Mouse (Mus musculus): ENCODE data around the gene Padi6. TPM values are rescaled to one million over a fixed set of nuclear protein-coding genes. Genes with fewer than 3 reads are reported as not detected.
A peak's percentile ranks its signal among the peaks of the same experiment; 100 is the strongest.

The Padi6 gene
- polyA plus RNA-seq, 1 experiment from 2014 or later, result not detected

DNA sequence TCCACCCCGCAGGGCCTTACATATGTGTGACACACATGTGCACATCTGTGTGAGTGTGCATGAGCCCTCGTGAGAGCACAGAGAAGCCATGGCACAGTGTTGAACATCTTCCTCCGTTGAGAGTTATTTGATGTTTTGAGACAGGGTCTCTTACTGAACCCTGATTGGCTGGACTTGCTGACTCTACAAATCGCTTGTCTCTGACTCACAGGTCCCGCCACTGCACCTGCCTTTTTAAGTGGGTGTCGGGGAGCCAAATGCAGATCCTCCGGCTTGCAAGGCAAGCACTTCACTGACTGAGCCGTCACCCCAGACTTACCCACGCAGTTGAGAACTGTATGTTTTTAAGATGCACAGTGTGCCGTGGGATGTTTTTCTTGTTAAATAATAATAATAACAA is 33.4 kb upstream of the Padi6 start:
- Histone ChIP-seq H3K9ac (no peak overlapping the region), H3K36me3 (no peaks in the 10 kb centered on the region), H3K27me3 (replicated peaks) (peaks cover 4% of the 10 kb centered on the region; the same call in 1 of the 2 replicates), H3K4me2 (no peak overlapping the region), H3K4me1 (peaks cover 5% of the 10 kb centered on the region; the same call in 1 of the 2 replicates), H3K9me3 (replicated peaks) (no peaks in the 10 kb centered on the region), H3K4me3 (no peak overlapping the region), H3K27ac (no peak overlapping the region)
- WGBS (ENCODE audit: insufficient replicate concordance), result 73% methylated on average over 10 of the region's 10 CpGs
- no peak for ATAC-seq

DNA sequence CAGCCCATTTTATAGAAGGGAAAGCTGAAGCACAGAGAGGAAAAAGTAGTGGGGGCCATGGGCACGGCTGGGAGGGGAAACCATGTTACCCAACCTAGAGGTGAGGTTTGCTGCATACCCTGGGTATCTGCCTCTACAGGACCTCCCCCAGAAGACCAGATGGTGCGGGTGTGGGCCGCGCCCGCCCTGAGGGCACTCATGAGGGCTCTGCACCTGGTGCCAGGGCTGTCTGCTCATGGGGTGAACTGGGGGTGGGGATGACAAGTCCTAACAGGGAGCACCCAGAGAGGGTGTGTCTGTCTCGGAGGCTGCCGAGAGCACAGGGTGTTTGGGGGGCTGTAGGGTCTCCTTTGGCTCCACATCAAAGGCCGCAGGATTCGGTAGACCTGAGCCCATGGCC is 32.5 kb upstream of the Padi6 start:
- peaks cover 4% of the 10 kb centered on the region; the same call in 1 of the 2 replicates for H3K27me3 ChIP-seq (replicated peaks)
- no peaks in the 10 kb centered on the region for H3K9me3 ChIP-seq (replicated peaks)
- H3K4me1 ChIP-seq, result peaks cover 14% of the 10 kb centered on the region
- no peak overlapping the region for H3K4me2 ChIP-seq
- H3K9ac ChIP-seq, result no peak overlapping the region
- WGBS (ENCODE audit: insufficient replicate concordance), result 78% methylated on average over 9 of the region's 9 CpGs
- no peak overlapping the region for H3K27ac ChIP-seq
- no peak overlapping the region for H3K4me3 ChIP-seq
- no peak for ATAC-seq
- H3K36me3 ChIP-seq, result no peaks in the 10 kb centered on the region

DNA sequence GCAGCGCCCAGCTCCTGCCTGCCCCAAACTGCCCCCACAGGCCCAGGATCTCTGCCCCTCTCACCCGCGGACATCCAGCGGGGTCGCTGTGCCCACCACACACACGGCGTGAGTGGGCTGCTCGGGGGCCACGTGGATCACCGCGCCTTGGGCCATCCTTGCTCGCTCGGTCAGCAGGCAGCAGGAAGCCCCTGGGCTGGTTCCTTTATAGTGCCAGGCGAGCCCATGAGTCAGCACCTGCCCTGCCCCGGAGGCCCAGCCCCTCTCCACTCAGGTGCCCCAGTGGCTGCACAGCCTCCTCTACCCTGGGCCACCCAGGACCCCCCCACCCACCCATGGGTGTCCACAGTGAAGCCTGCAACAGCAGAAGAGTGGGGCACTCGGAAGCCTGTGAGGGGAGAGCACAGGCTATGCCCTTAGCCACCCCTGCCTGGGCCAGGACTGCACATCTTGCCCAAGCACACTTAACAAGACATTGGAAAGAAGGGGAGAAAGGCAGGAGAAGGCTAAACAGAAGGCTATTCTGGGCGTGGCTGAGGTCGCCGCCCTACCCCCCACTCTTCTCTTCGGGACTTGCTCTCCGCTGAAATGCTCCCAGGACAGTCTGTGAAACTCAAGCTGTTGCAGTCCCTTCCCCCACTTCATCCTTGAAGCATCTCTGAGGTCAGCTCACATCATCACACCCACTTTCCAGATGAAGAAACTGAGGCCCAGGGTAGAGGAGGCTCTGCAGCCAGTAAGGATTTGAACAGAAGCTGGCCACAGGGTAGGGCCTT is 31.8 kb upstream of the Padi6 start, which contains the start of gene Padi4:
Gene Padi4 (minus strand): TSS at position 212 of the 776 bp plus-strand sequence.
- peaks cover 4% of the 10 kb centered on the region; the same call in 1 of the 2 replicates for H3K27me3 ChIP-seq (replicated peaks)
- H3K9ac ChIP-seq, result no peak within 1 kb of the TSS
- no peaks in the 10 kb centered on the region for H3K9me3 ChIP-seq (replicated peaks)
- WGBS (ENCODE audit: insufficient replicate concordance), result 70% methylated on average over 21 of the region's 21 CpGs
- no peak within 1 kb of the TSS for H3K4me3 ChIP-seq
- ATAC-seq, result no peak
- no peaks in the 10 kb centered on the region for H3K36me3 ChIP-seq
- no peak within 1 kb of the TSS for H3K4me2 ChIP-seq
- H3K27ac ChIP-seq, result no peak within 1 kb of the TSS
- peaks cover 18% of the 10 kb centered on the region for H3K4me1 ChIP-seq

DNA sequence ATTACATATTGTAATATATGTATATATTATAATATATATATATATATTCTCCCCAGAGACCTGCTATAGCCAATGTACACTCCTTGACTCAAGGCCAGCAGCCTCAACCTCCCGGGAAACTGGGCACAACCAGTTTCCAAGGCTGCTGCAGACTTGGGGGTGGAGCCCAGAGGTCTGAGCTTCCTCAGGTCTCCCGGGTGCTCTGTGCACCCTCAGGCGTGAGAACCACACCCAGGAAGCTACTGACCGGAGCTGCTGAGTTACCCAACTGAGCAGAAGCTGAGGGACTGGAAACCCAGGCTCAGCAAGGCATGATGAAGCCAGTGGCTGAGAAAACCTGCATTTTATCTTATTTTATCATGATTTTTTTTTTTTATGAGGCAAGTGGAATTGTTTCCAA is 28.6 kb upstream of the Padi6 start:
- ATAC-seq, result no peak
- no peak overlapping the region for H3K9ac ChIP-seq
- no peak overlapping the region for H3K4me3 ChIP-seq
- H3K36me3 ChIP-seq, result no peaks in the 10 kb centered on the region
- peaks cover 21% of the 10 kb centered on the region for H3K4me1 ChIP-seq
- peaks cover 16% of the 10 kb centered on the region for H3K27me3 ChIP-seq (replicated peaks)
- no peak overlapping the region for H3K27ac ChIP-seq
- no peak overlapping the region for H3K4me2 ChIP-seq
- H3K9me3 ChIP-seq (replicated peaks), result no peaks in the 10 kb centered on the region
- WGBS (ENCODE audit: insufficient replicate concordance), result 6% methylated on average over 4 of the region's 4 CpGs

DNA sequence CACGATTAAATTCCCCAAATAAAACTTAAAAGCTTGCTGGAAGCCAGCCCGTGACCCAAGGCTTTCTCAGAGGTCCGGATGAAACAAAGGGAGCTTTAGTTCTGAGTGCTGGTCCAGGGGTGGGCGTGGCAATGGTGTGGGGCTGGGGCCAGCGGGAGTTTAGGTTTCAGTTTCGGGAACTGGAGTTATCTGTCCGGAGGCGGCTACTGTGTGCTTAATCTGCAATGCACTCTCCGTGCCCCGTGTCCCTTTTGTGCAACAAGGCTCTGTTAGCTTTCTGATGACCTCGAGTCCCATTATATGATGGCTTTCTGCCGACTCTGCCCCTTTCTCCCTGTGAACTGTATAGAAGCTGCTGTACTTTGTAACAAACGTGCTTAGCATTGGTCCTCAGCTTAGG is 28.0 kb upstream of the Padi6 start:
- 7% methylated on average over 13 of the region's 13 CpGs for WGBS (ENCODE audit: insufficient replicate concordance)

DNA sequence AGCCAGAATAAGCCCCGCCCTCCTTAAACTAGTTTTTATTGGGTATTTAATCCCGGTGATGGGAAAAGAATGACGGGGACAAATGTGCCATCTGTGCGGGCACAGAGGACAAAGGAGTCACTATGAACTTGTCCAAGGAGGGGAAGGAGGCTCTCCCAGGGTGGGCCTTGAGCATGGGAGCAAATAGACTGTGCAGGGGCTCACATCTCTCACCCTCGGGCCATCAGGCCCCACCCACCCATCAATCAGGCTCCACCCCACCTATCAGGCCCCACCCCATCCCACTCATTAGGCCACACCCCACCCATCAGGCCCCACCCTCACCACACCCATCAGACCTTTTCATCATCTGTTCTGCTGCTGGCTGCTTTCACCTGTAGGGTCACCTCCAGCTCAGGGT is 26.5 kb upstream of the Padi6 start:
- Histone ChIP-seq H3K4me3 (no peak overlapping the region), H3K27ac (no peak overlapping the region), H3K27me3 (replicated peaks) (peaks cover 12% of the 10 kb centered on the region), H3K9ac (no peak overlapping the region), H3K4me2 (no peak overlapping the region), H3K36me3 (no peaks in the 10 kb centered on the region), H3K4me1 (peaks cover 21% of the 10 kb centered on the region), H3K9me3 (replicated peaks) (no peaks in the 10 kb centered on the region)
- WGBS (ENCODE audit: insufficient replicate concordance), result 74% methylated on average over 5 of the region's 5 CpGs
- peak; percentile 43 for ATAC-seq

More for the DNA sequence above, 28.0 kb upstream of the Padi6 start:
- Histone ChIP-seq H3K27ac (peak overlapping the region; percentile 25; the same call in 1 of the 2 replicates), H3K9ac (0 out of 2 replicates have a peak overlapping the region, but pooled peaks have one; percentile 7), H3K4me2 (peak overlapping the region; percentile 63), H3K27me3 (replicated peaks) (peaks cover 16% of the 10 kb centered on the region), H3K4me1 (peaks cover 21% of the 10 kb centered on the region), H3K36me3 (no peaks in the 10 kb centered on the region), H3K4me3 (peak overlapping the region; percentile 43), H3K9me3 (replicated peaks) (no peaks in the 10 kb centered on the region)
- ATAC-seq, result peak; percentile 45

DNA sequence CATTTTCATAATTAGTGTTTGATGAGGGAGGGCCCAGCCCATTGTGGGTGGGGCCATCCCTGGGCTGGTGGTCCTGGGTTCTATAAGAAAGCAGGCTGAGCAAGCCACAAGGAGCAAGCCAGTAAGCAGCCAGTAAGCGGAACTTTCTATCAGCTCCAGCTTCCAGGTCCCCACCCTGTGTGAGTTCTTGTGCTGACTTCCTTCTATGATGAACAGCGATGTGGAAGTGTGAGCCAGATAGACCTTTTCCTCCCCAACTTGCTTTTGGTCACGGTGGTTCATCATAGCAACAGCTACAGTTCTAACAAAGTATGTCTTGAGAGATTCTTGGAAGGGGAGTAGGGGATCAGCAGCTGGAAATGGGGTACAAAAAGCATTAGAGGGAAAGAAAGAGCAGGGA is 23.5 kb upstream of the Padi6 start:
- H3K9me3 ChIP-seq (replicated peaks), result no peaks in the 10 kb centered on the region
- ATAC-seq, result no peak
- H3K36me3 ChIP-seq, result no peaks in the 10 kb centered on the region
- 38% methylated on average over 3 of the region's 3 CpGs for WGBS (ENCODE audit: insufficient replicate concordance)
- no peak overlapping the region for H3K9ac ChIP-seq
- peaks cover 16% of the 10 kb centered on the region for H3K4me1 ChIP-seq
- no peak overlapping the region for H3K4me3 ChIP-seq
- H3K4me2 ChIP-seq, result no peak overlapping the region
- no peak overlapping the region for H3K27ac ChIP-seq
- peaks cover 12% of the 10 kb centered on the region for H3K27me3 ChIP-seq (replicated peaks)

DNA sequence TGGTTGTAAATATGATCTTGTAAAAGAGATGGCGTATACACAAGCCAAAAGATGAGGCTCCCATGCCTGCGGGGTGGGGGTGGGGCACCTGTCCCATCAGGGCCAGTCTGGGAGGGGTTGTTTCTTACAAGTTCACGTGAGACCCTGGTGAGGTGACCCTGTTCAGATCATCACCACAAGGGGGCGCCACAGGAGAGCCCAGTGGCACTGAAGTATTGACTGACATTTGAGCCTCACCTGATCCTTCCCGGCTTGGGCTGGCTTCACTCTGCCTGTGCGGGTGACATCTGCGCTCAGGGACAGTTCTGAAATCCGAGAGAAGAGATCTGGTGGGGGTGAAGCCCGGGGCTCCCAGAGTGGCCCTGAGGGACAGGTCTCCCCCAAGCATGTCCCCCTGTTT is 20.7 kb upstream of the Padi6 start:
- Histone ChIP-seq H3K9ac (no peak overlapping the region), H3K27ac (no peak overlapping the region), H3K4me2 (no peak overlapping the region)

DNA sequence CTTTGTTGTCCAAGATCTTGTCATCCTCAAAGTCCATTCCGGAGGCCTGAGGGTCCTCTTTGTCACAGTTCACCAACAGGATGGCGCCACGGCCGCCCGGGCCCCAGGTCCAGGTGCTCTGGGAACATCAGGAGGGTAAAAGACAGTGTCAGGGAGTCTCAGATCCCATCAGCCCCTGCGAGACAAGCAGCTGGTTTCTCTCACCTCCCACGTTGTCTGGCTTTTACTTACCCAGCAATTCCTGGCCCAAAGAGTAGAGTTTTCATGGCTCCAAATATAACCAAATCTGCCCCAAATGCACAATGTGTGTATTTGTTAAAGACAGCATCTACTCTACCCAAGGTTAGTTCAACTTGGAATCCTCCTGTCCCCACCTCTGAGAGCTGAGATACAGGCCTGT is 19.2 kb upstream of the Padi6 start:
- no peaks in the 10 kb centered on the region; the same call in none of the 2 replicates for H3K27me3 ChIP-seq (replicated peaks)
- no peak overlapping the region for H3K9ac ChIP-seq
- no peak overlapping the region for H3K4me3 ChIP-seq
- no peak overlapping the region for H3K4me2 ChIP-seq
- no peaks in the 10 kb centered on the region; the same call in 1 of the 2 replicates for H3K4me1 ChIP-seq
- no peak overlapping the region for H3K27ac ChIP-seq
- 74% methylated on average over 7 of the region's 7 CpGs for WGBS (ENCODE audit: insufficient replicate concordance)
- no peaks in the 10 kb centered on the region for H3K9me3 ChIP-seq (replicated peaks)
- no peak for ATAC-seq
- H3K36me3 ChIP-seq, result no peaks in the 10 kb centered on the region

More for the DNA sequence above, 20.7 kb upstream of the Padi6 start:
- no peak overlapping the region for H3K4me3 ChIP-seq
- 11% methylated on average over 9 of the region's 9 CpGs for WGBS (ENCODE audit: insufficient replicate concordance)
- ATAC-seq, result no peak
- no peaks in the 10 kb centered on the region for H3K9me3 ChIP-seq (replicated peaks)
- no peaks in the 10 kb centered on the region; the same call in 1 of the 2 replicates for H3K4me1 ChIP-seq
- no peaks in the 10 kb centered on the region for H3K36me3 ChIP-seq
- H3K27me3 ChIP-seq (replicated peaks), result peaks cover 7% of the 10 kb centered on the region

DNA sequence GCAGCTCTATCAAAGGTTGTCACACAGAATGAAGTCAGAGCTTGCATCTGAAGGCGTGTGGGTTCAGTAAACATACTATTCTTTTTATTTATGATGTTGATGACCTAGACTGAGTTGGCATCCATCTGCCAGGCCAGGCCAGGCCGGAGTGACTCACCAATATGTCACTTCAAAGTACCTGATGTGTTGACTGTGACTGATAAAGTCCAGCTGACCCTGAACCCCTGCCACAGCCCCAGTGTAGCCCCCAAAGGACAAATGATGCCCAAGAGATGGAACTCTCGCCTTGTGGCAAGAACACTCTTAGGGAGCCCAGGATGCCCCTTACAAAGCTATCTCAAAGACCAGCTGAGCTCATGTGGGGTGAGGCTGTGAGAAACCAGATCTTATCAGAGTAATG is 13.4 kb upstream of the Padi6 start:
- H3K4me2 ChIP-seq, result no peak overlapping the region
- no peaks in the 10 kb centered on the region; the same call in 1 of the 2 replicates for H3K4me1 ChIP-seq
- H3K4me3 ChIP-seq, result no peak overlapping the region
- H3K27me3 ChIP-seq (replicated peaks), result peaks cover 10% of the 10 kb centered on the region
- ATAC-seq, result no peak
- no peak overlapping the region for H3K9ac ChIP-seq
- 54% methylated on average over 3 of the region's 3 CpGs for WGBS (ENCODE audit: insufficient replicate concordance)
- no peaks in the 10 kb centered on the region for H3K36me3 ChIP-seq
- no peak overlapping the region for H3K27ac ChIP-seq
- H3K9me3 ChIP-seq (replicated peaks), result no peaks in the 10 kb centered on the region

DNA sequence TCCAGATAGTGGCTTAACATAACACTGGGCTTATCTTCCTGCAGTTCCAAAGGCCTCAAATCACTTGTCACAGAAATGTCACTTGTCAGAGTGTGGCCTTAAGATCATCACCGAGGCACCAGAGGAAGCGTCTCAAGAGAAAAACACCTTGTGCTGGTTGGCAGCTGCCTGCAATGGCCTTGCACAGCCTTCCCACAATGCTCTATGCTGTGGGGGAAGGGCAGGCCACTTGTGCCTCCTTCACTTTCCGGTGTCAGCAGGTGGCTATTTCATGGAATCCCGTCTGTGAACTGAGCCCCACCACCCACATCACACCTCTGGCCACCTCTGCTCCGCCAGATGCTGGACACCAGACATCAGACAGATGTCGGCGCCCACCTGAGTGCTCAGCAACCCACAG is 10.9 kb upstream of the Padi6 start:
- Histone ChIP-seq H3K36me3 (no peaks in the 10 kb centered on the region), H3K4me2 (no peak overlapping the region), H3K27ac (no peak overlapping the region), H3K4me3 (no peak overlapping the region), H3K27me3 (replicated peaks) (peaks cover 23% of the 10 kb centered on the region), H3K9ac (no peak overlapping the region), H3K9me3 (replicated peaks) (no peaks in the 10 kb centered on the region), H3K4me1 (peaks cover 10% of the 10 kb centered on the region)
- 54% methylated on average over 7 of the region's 7 CpGs for WGBS (ENCODE audit: insufficient replicate concordance)
- no peak for ATAC-seq

DNA sequence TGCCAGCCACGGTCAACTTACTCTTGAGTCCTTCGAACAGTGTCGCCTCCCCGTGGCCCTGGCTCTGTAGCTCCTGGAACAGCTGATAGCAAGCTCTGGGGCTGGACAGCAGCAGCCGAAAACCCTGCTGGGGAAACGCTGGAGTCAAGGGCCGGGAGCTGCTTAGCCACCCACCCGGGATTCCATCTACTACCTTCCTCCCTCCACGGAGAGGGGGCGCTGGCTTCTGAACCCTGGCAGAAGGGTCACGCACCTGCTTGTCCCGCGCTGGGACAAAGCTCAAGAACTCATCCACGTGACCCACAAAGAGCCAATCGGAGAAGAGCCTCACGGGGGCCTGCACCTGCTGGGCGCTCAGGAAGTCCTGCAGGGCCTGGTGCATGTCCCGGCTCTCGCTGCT is 7.9 kb upstream of the Padi6 start:
- ATAC-seq, result no peak
- no peaks in the 10 kb centered on the region for H3K9me3 ChIP-seq (replicated peaks)
- H3K9ac ChIP-seq, result no peak overlapping the region
- H3K27me3 ChIP-seq (replicated peaks), result peaks cover 39% of the 10 kb centered on the region
- H3K4me3 ChIP-seq, result no peak overlapping the region
- H3K27ac ChIP-seq, result no peak overlapping the region
- peaks cover 10% of the 10 kb centered on the region for H3K4me1 ChIP-seq
- WGBS (ENCODE audit: insufficient replicate concordance), result 9% methylated on average over 19 of the region's 19 CpGs
- H3K36me3 ChIP-seq, result no peaks in the 10 kb centered on the region
- H3K4me2 ChIP-seq, result peak overlapping the region; percentile 57

Data from liver, embryonic 12.5 days (tissue).